Mouse (Mus musculus) small intestine, adult 2 months (tissue): ENCODE results near the gene Camkk2.

ENCODE experiments used
- CTCF ChIP-seq: fragments of 200-500 bp; IDR thresholded peaks from 2 replicates; pipeline ENCODE4 v1.5.1; 2012; ENCODE audit warnings: low read depth, mild to moderate bottlenecking, control low read depth, inconsistent platforms, low read length, moderate library complexity, mixed read lengths; ENCODE audit not compliant: insufficient replicate concordance, insufficient read length; ENCODE audit errors: extremely low read depth
- POLR2A ChIP-seq: fragments of 200-500 bp; IDR thresholded peaks from 2 replicates; pipeline ENCODE4 v1.6.1; 2012; ENCODE audit warnings: low read depth, mild to moderate bottlenecking, control low read depth, inconsistent platforms, low read length, moderate library complexity

- no peak for TF ChIP-seq POLR2A
- no peak for TF ChIP-seq CTCF
These were observed 20.5 kb upstream of the Camkk2 start for GRCm38 (mm10) chr5:122799379-122800344.
